Mouse (Mus musculus): Measurements from ENCODE around the gene Herc4.
A peak's percentile ranks its signal among the peaks of the same experiment; 100 is the strongest.

Gene Herc4

GRCm38 (mm10) chr10:63243493-63244054 is at the start of gene Herc4:
Gene Herc4 (plus strand): TSS chr10:63243810.
- peak; percentile 95 for DNase-seq

GRCm38 (mm10) chr10:63199008-63199407 is 44.6 kb upstream of the Herc4 start:
- DNase-seq, result no peak

- DNase-seq, result no peak
These were observed 42.1 kb upstream of the Herc4 start for GRCm38 (mm10) chr10:63201534-63201933.

- DNase-seq, result no peak
These were observed 40.6 kb upstream of the Herc4 start for GRCm38 (mm10) chr10:63203002-63203401.

GRCm38 (mm10) chr10:63203728-63204127 is 39.9 kb upstream of the Herc4 start, which contains the start of gene Mypn:
Gene Mypn (minus strand): TSS chr10:63203952.
- DNase-seq, result no peak

GRCm38 (mm10) chr10:63208871-63209270 is 34.7 kb upstream of the Herc4 start:
- no peak for DNase-seq

GRCm38 (mm10) chr10:63221081-63221783 is 22.4 kb upstream of the Herc4 start:
- DNase-seq, result no peak

GRCm38 (mm10) chr10:63224341-63224740 is 19.3 kb upstream of the Herc4 start:
- no peak for DNase-seq

GRCm38 (mm10) chr10:63230266-63230665 is 13.3 kb upstream of the Herc4 start:
- DNase-seq, result no peak

GRCm38 (mm10) chr10:63230854-63231253 is 12.8 kb upstream of the Herc4 start:
- no peak for DNase-seq

GRCm38 (mm10) chr10:63231630-63232029 is 12.0 kb upstream of the Herc4 start:
- no peak for DNase-seq

- no peak for DNase-seq
These were observed 9.5 kb upstream of the Herc4 start for GRCm38 (mm10) chr10:63234133-63234532.

- DNase-seq, result peak; percentile 41 to 56
These were observed 7.7 kb upstream of the Herc4 start for GRCm38 (mm10) chr10:63235889-63236288.

- DNase-seq, result no peak
These were observed 6.9 kb upstream of the Herc4 start for GRCm38 (mm10) chr10:63236663-63237062.

- no peak for DNase-seq
These were observed 6.4 kb upstream of the Herc4 start for GRCm38 (mm10) chr10:63237206-63237605.

- DNase-seq, result no peak
These were observed 5.5 kb upstream of the Herc4 start for GRCm38 (mm10) chr10:63238090-63238489.

GRCm38 (mm10) chr10:63239848-63240247 is 3.8 kb upstream of the Herc4 start:
- DNase-seq, result no peak

- DNase-seq, result peak; percentile 36 to 40
These were observed 2.7 kb upstream of the Herc4 start for GRCm38 (mm10) chr10:63240868-63241271.

GRCm38 (mm10) chr10:63242798-63243435 is 693 bp upstream of the Herc4 start:
- no peak for DNase-seq

- no peak for DNase-seq
These were observed 553 bp downstream of the Herc4 start for GRCm38 (mm10) chr10:63244055-63244671.

- peak in 1 of 2 experiments; percentile 24 for DNase-seq
These were observed 1.1 kb downstream of the Herc4 start for GRCm38 (mm10) chr10:63244746-63245145.

- no peak for DNase-seq
These were observed 2.2 kb downstream of the Herc4 start for GRCm38 (mm10) chr10:63245846-63246245.

GRCm38 (mm10) chr10:63247457-63247856 is 3.8 kb downstream of the Herc4 start:
- DNase-seq, result no peak

GRCm38 (mm10) chr10:63248421-63248820 is 4.8 kb downstream of the Herc4 start:
- DNase-seq, result no peak
